Mouse (Mus musculus): Measurements from ENCODE around the gene Mthfsd. TPM values are rescaled to one million over a fixed set of nuclear protein-coding genes. Genes with fewer than 3 reads are reported as not detected.
"Not testable (repeated sequence)": the region's sequence is repeated elsewhere in the genome, so short reads cannot be mapped to it uniquely, and the experiment has no call there.

Mthfsd gene
- 81.0 and 120 TPM in 2 replicates for polyA plus RNA-seq (2012; rRNA removed)

GRCm38 (mm10) chr8:121107668-121108656 is at the start of gene Mthfsd:
Mthfsd (minus strand) TSS chr8:121108392.
- DNase-seq (ENCODE audit: low read depth) = peak; percentile 99

GRCm38 (mm10) chr8:121156990-121157491 is 48.8 kb upstream of the Mthfsd start:
- TF ChIP-seq CTCF (IDR thresholded peaks at IDR 0.05; ENCODE audit: borderline replicate concordance, extremely low read depth, insufficient read depth, insufficient read length) (no peak), POLR2A (IDR thresholded peaks at IDR 0.05; ENCODE audit: borderline replicate concordance, extremely low read depth, insufficient read depth, insufficient read length, poor library complexity, severe bottlenecking) (no peak)
- no peak for DNase-seq (ENCODE audit: low read depth)

More at GRCm38 (mm10) chr8:121107668-121108656, at the start of gene Mthfsd:
- TF ChIP-seq CTCF (IDR thresholded peaks at IDR 0.05; ENCODE audit: borderline replicate concordance, extremely low read depth, insufficient read depth, insufficient read length) (peak; percentile 13; the same call in 1 of the 2 replicates), POLR2A (IDR thresholded peaks at IDR 0.05; ENCODE audit: borderline replicate concordance, extremely low read depth, insufficient read depth, insufficient read length, poor library complexity, severe bottlenecking) (peak; percentile 53; the same call in 1 of the 2 replicates)

- TF ChIP-seq CTCF (IDR thresholded peaks at IDR 0.05; ENCODE audit: borderline replicate concordance, extremely low read depth, insufficient read depth, insufficient read length) (no peak), POLR2A (IDR thresholded peaks at IDR 0.05; ENCODE audit: borderline replicate concordance, extremely low read depth, insufficient read depth, insufficient read length, poor library complexity, severe bottlenecking) (no peak)
- peak; percentile 4 for DNase-seq (ENCODE audit: low read depth)
Observed at GRCm38 (mm10) chr8:121152394-121152793, 44.2 kb upstream of the Mthfsd start.

- TF ChIP-seq POLR2A (IDR thresholded peaks at IDR 0.05; ENCODE audit: borderline replicate concordance, extremely low read depth, insufficient read depth, insufficient read length, poor library complexity, severe bottlenecking) (no peak), CTCF (IDR thresholded peaks at IDR 0.05; ENCODE audit: borderline replicate concordance, extremely low read depth, insufficient read depth, insufficient read length) (no peak)
- DNase-seq (ENCODE audit: low read depth) = no peak
Observed at GRCm38 (mm10) chr8:121148573-121149083, 40.4 kb upstream of the Mthfsd start.

GRCm38 (mm10) chr8:121145457-121146134 is 37.4 kb upstream of the Mthfsd start:
- DNase-seq (ENCODE audit: low read depth) = not testable (repeated sequence)

- no peak for TF ChIP-seq CTCF (IDR thresholded peaks at IDR 0.05; ENCODE audit: borderline replicate concordance, extremely low read depth, insufficient read depth, insufficient read length)
- TF ChIP-seq POLR2A (IDR thresholded peaks at IDR 0.05; ENCODE audit: borderline replicate concordance, extremely low read depth, insufficient read depth, insufficient read length, poor library complexity, severe bottlenecking) = no peak
- DNase-seq (ENCODE audit: low read depth) = no peak
Observed at GRCm38 (mm10) chr8:121136856-121137255, 28.7 kb upstream of the Mthfsd start.

- TF ChIP-seq POLR2A (IDR thresholded peaks at IDR 0.05; ENCODE audit: borderline replicate concordance, extremely low read depth, insufficient read depth, insufficient read length, poor library complexity, severe bottlenecking) (no peak), CTCF (IDR thresholded peaks at IDR 0.05; ENCODE audit: borderline replicate concordance, extremely low read depth, insufficient read depth, insufficient read length) (no peak)
- DNase-seq (ENCODE audit: low read depth) = no peak
Observed at GRCm38 (mm10) chr8:121134512-121134911, 26.3 kb upstream of the Mthfsd start.

GRCm38 (mm10) chr8:121134102-121134501 is 25.9 kb upstream of the Mthfsd start:
- no peak for DNase-seq (ENCODE audit: low read depth)
- no peak for TF ChIP-seq CTCF (IDR thresholded peaks at IDR 0.05; ENCODE audit: borderline replicate concordance, extremely low read depth, insufficient read depth, insufficient read length)
- TF ChIP-seq POLR2A (IDR thresholded peaks at IDR 0.05; ENCODE audit: borderline replicate concordance, extremely low read depth, insufficient read depth, insufficient read length, poor library complexity, severe bottlenecking) = no peak

- no peak for TF ChIP-seq POLR2A (IDR thresholded peaks at IDR 0.05; ENCODE audit: borderline replicate concordance, extremely low read depth, insufficient read depth, insufficient read length, poor library complexity, severe bottlenecking)
- no peak for TF ChIP-seq CTCF (IDR thresholded peaks at IDR 0.05; ENCODE audit: borderline replicate concordance, extremely low read depth, insufficient read depth, insufficient read length)
- DNase-seq (ENCODE audit: low read depth) = no peak
Observed at GRCm38 (mm10) chr8:121132961-121133513, 24.8 kb upstream of the Mthfsd start.

GRCm38 (mm10) chr8:121130522-121130921 is 22.3 kb upstream of the Mthfsd start:
- no peak for DNase-seq (ENCODE audit: low read depth)
- TF ChIP-seq CTCF (IDR thresholded peaks at IDR 0.05; ENCODE audit: borderline replicate concordance, extremely low read depth, insufficient read depth, insufficient read length) (peak; percentile 60; the same call in 1 of the 2 replicates), POLR2A (IDR thresholded peaks at IDR 0.05; ENCODE audit: borderline replicate concordance, extremely low read depth, insufficient read depth, insufficient read length, poor library complexity, severe bottlenecking) (no peak)

All from brain, embryonic 14.5 days (tissue).